Mouse (Mus musculus) CD4-positive, CD25-positive, alpha-beta regulatory T cell, adult 4 months (primary cell): Measurements from ENCODE around the gene Ccdc24. TPM values are rescaled to one million over a fixed set of nuclear protein-coding genes. Genes with fewer than 3 reads are reported as not detected.

Experiments
- ATAC-seq: one replicate; pipeline ENCODE4 v1.8.0; 2017
- polyA plus RNA-seq, 2 experiments: library from polyadenylated mRNA; unstranded; fragments of 100-300 nt; shearing (Covaris generic); gene quantifications; one replicate each; pipeline ENCODE4 v1.2.1; 2017

Gene Ccdc24
- polyA plus RNA-seq, 2 experiments from 2014 or later: not detected

- no peak for ATAC-seq
Observed at GRCm38 (mm10) chr4:117829260-117830123, 42.9 kb downstream of the Ccdc24 start.

- no peak for ATAC-seq
Observed at GRCm38 (mm10) chr4:117828572-117829145, 43.7 kb downstream of the Ccdc24 start.

- no peak for ATAC-seq
Observed at GRCm38 (mm10) chr4:117818032-117818431, 54.3 kb downstream of the Ccdc24 start.

- ATAC-seq: no peak
Observed at GRCm38 (mm10) chr4:117816776-117817175, 55.6 kb downstream of the Ccdc24 start.

Other genes starting within 250 kb of the Ccdc24 start
- 10 to 100 TPM; 25.0 to 31.5 TPM for gene Dmap1, start 190.3 kb downstream of the Ccdc24 start, polyA plus RNA-seq
- gene Gm12845, start 148.1 kb downstream of the Ccdc24 start, polyA plus RNA-seq: not detected
- gene Klf17, start 106.9 kb downstream of the Ccdc24 start, polyA plus RNA-seq: not detected
- 1 to 10 TPM in 1 of 2 experiments, not detected in 1; 1.0 TPM for gene Slc6a9, start 38.1 kb downstream of the Ccdc24 start, polyA plus RNA-seq
- not detected for gene B4galt2, start 10.9 kb upstream of the Ccdc24 start, polyA plus RNA-seq
- gene Atp6v0b, start 14.8 kb upstream of the Ccdc24 start, polyA plus RNA-seq: 10 to 100 TPM; 91.3 to 92.4 TPM
- 10 to 100 TPM; 33.3 to 40.3 TPM for gene Dph2, start 19.5 kb upstream of the Ccdc24 start, polyA plus RNA-seq
- gene Ipo13, start 42.4 kb upstream of the Ccdc24 start, polyA plus RNA-seq: 10 to 100 TPM; 15.7 to 21.2 TPM
- gene Artn, start 57.2 kb upstream of the Ccdc24 start, polyA plus RNA-seq: not detected